Mouse (Mus musculus): ENCODE results near the gene Rarg.

Rarg gene

DNA sequence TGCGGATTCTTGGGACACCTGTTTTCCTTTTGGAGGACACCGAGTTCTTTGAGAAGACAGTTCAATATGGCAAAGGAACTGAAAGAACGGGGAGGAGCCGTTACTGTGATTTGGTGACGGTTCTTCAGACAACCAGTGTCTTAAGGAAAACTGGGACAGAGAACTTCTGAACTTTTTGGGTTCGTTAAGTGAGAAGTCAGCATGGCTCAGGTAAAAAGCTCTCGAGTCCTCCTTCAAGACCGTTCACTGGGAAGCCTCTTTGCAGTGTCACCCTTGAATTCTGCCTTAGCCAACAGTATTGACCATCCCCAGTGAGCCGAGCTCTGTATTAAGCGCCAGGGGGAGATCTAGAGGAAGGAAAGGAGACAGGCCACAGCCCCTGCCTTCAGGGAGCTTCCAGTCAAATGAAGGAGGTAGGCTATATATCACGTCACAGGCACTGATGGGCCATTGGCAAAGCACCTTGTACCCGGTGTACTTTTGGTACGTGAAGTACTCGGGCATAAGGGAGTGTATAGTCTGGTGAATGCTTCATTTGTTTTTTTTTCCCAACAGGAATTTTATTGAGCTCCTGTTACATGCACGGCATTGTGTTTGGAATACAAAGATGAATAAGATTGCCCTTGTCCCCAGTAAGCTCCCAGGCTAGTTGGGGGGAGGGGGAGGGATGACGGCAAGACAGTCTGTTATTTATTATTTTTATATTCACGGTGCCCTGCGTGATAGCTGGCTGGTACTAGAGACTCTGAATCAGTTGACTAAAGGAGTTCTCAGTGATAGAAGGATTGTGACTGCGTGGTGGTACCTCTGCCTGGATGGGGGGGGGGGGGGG lies 52.4 kb downstream of the Rarg start, which contains the start of gene Csad:
Gene Csad, minus strand, starts transcription at position 51 of the 832 bp plus-strand sequence.
- DNase-seq (ENCODE audit: low read depth, low spot score), result no peak

DNA sequence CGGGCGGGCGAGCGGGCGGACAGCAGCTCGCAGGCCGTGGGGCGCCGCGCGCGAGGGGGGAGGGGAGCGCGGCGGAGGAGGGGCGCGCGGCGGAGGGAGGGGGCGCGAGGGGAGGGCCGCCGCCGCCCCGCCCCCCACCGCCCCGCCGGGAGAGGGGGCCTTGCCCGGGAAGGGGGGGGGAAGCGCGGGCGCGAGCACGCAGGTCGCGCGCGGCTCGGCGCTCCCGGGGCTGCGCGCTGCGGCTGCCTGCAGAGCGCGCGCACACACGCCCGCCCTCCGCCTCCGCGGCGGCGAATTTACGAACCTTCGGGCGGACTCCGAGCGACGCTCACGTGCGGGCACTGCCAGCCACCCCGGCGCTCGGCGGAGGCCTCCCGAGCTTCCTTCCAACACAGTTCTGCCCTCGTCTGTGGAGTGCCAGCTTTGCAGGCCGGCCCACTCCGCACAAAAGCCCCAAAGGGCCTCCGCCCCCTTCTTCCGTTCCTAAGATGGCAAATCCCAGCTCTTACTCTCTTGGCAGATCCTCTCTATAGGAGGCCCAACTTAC lies 53.4 kb downstream of the Rarg start:
- peak; percentile 72 for DNase-seq (ENCODE audit: low read depth, low spot score)

- peak; percentile 94 for DNase-seq (ENCODE audit: low read depth, low spot score)
These were observed 54.1 kb downstream of the Rarg start, which contains the start of gene Zfp740 for GRCm38 (mm10) chr15:102202971-102203834. Gene Zfp740, plus strand, starts transcription at chr15:102203249.

DNA sequence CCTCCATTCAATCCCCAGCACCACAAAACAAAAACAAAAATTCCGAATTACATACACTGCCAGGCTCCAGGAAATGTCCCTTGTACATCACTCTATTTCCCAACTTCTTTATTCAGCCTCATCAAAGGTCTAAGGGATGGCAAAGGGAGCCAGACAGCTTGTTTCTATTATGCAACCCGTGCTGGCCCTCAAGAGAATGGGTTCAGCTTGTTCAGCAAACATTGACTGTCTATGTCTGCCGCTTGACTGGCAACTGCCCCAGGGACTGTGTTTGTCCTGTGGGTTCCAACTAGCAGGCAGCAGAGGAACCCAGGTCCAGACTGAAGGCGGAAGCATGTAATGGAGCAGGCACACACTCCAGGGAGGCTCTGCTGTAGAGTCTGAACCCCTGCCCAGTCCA lies 58.5 kb downstream of the Rarg start:
- no peak for DNase-seq (ENCODE audit: low read depth, low spot score)

- DNase-seq (ENCODE audit: low read depth, low spot score), result no peak
These were observed 61.9 kb downstream of the Rarg start for GRCm38 (mm10) chr15:102195373-102195772.

GRCm38 (mm10) chr15:102194439-102194838 lies 62.9 kb downstream of the Rarg start:
- DNase-seq (ENCODE audit: low read depth, low spot score), result no peak

DNA sequence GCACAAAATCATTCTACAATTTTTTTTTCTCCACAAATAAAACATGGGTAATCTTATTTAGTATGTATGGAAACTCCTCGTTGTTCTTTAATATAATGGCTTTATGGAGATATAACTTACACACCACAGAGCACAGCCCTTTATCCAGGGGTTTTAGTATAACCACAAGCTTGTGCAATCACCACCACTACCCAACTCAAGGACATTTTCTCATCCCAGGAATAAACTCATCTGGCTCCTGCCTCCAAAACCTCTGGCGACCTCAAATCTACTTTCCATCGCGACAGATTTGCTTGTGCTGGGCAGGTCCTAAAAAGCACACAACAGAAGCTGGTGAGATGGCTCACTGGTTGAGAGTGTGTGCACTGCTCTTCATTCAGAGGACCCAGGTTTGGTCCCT lies 63.7 kb downstream of the Rarg start:
- DNase-seq (ENCODE audit: low read depth, low spot score), result no peak

- DNase-seq (ENCODE audit: low read depth, low spot score), result no peak
These were observed 64.4 kb downstream of the Rarg start for GRCm38 (mm10) chr15:102192820-102193386.

- DNase-seq (ENCODE audit: low read depth, low spot score), result no peak
These were observed 65.0 kb downstream of the Rarg start for GRCm38 (mm10) chr15:102192271-102192812.

DNA sequence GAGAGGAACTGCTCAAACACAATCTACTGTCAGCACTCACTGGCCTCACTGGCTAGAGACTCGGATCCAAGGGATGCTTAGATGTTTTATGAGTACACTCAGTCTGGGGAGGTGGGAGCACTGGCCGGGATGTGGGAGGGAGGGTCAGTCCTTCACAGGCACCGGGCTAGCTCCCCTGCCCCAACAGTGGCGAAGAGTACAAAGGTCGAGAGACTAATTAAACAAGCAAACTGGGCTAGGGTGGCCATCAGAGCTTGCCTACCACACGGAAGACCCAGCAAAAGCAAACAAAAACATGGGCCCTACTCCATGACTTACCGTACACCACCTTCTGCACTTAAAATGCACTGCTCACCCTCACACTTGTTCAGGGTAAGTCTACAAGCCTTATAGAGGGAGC lies 65.6 kb downstream of the Rarg start:
- no peak for DNase-seq (ENCODE audit: low read depth, low spot score)

DNA sequence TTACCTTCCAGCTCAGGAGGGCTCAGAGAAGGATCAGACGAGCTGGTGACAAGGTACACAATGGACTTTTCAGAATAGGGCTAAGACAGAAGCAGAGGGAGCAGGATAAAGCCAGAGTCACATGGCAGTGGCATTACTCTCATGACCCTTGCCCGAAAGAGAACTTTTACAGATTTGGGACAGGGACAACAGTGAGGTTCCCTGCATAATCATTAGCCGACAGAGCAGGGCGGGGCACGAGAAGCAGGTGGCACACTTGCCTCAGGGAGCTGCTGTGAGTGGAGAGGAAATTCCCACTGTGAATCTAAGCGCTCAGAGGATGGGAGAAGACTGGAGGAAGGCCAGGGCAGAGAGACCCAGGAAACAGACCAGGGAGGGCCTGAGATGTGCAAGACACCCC lies 68.4 kb downstream of the Rarg start:
- no peak for DNase-seq (ENCODE audit: low read depth, low spot score)

GRCm38 (mm10) chr15:102188096-102188495 lies 69.2 kb downstream of the Rarg start:
- no peak for DNase-seq (ENCODE audit: low read depth, low spot score)

- no peak for DNase-seq (ENCODE audit: low read depth, low spot score)
These were observed 71.1 kb downstream of the Rarg start for GRCm38 (mm10) chr15:102186239-102186638.
